Mouse (Mus musculus) lung, embryonic 14.5 days (tissue): ENCODE data around the gene Sfxn5. TPM values are rescaled to one million over a fixed set of nuclear protein-coding genes. Genes with fewer than 3 reads are reported as not detected.

Experiments
- ATAC-seq: fragments of 200-750 bp; cut with Nextera tagmentation; 2 replicates; pipeline ENCODE4 v1.8.0; 2017; ENCODE audit warnings: mild to moderate bottlenecking, moderate TSS enrichment, moderate library complexity; ENCODE audit not compliant: insufficient read depth
- DNase-seq: peaks from one replicate; pipeline ENCODE4 v3.0.0-alpha.2; 2015
- H3K27ac ChIP-seq: fragments of 300-500 bp; sonication (generic); 2 replicates; pipeline ENCODE4 v1.5.1; 2014; ENCODE audit warnings: low read depth, mild to moderate bottlenecking, moderate library complexity
- H3K27me3 ChIP-seq: fragments of 300-500 bp; sonication (generic); 2 replicates; pipeline ENCODE4 v1.6.1; 2014; ENCODE audit warnings: low read length, control low read depth; ENCODE audit not compliant: insufficient read depth
- H3K36me3 ChIP-seq: fragments of 300-500 bp; sonication (generic); 2 replicates; pipeline ENCODE4 v1.6.1; 2014; ENCODE audit warnings: control low read depth; ENCODE audit not compliant: insufficient read depth
- H3K4me1 ChIP-seq: fragments of 300-500 bp; sonication (generic); 2 replicates; pipeline ENCODE4 v1.6.1; 2014; ENCODE audit warnings: antibody characterized with exemption, control low read depth; ENCODE audit not compliant: insufficient read depth
- H3K4me2 ChIP-seq: fragments of 300-500 bp; sonication (generic); 2 replicates; pipeline ENCODE4 v1.6.1; 2014; ENCODE audit warnings: mild to moderate bottlenecking
- H3K4me3 ChIP-seq: fragments of 300-500 bp; sonication (generic); 2 replicates; pipeline ENCODE4 v1.5.1; 2014; ENCODE audit warnings: low read depth, low read length
- H3K9ac ChIP-seq: fragments of 300-500 bp; sonication (generic); 2 replicates; pipeline ENCODE4 v1.6.1; 2014
- H3K9me3 ChIP-seq: fragments of 300-500 bp; sonication (generic); 2 replicates; pipeline ENCODE4 v1.6.1; 2016; ENCODE audit warnings: low read depth, low read length, control low read depth
- CTCF ChIP-seq: IDR thresholded peaks from 2 replicates; pipeline ENCODE4 v1.5.1; 2016; ENCODE audit warnings: antibody characterized with exemption, low read depth
- WGBS: fragments of 180-500 bp; shearing (Covaris S2); extraction: QIAGEN DNeasy Blood & Tissue Kit; methylation state at CpG from one replicate; pipeline ENCODE4 v1.1.7; 2014; 5-methylcytosine and 5-hydroxymethylcytosine counted together
- polyA plus RNA-seq: library from polyadenylated mRNA; unstranded; fragments of >200 nt; fragmentation: Nextera tagmentation; extraction: Ambion mirVana; gene quantifications from 2 replicates; pipeline ENCODE4 v1.2.1, GENCODE M21; 2014

Gene Sfxn5
- polyA plus RNA-seq, 1 experiment from 2014 or later, result 8.3 TPM

DNA sequence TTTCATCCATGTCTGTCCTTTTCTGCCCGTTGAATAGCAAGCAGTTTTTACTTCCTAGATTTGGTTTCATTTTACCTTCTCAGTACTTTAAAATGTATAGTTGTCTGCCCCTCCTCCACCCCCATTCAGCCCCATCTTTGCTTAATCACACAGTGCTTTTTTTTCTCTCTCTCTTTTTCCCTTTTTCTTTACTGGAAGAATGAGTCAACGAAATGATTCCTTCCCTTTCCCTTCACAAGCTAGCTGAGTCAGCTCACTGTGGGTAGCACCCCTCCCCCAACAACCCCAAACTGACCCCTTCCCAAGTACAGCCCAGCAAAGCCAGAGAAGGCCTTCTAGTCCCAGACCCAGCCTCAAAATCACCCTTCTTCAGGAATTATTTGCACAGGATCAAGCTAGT lies 8.1 kb downstream of the Sfxn5 start:
- 22% methylated on average over 2 of the region's 2 CpGs for WGBS
- Histone ChIP-seq H3K9ac (no peak overlapping the region), H3K27me3 (no peaks in the 10 kb centered on the region), H3K4me2 (no peak overlapping the region), H3K4me3 (no peak overlapping the region), H3K9me3 (no peaks in the 10 kb centered on the region), H3K27ac (no peak overlapping the region), H3K36me3 (no peaks in the 10 kb centered on the region), H3K4me1 (no peaks in the 10 kb centered on the region)
- ATAC-seq (no peak), DNase-seq (no peak)
- no peak for TF ChIP-seq CTCF

GRCm38 (mm10) chr6:85320445-85320866 lies 12.8 kb downstream of the Sfxn5 start:
- Histone ChIP-seq H3K27ac (no peak overlapping the region), H3K4me3 (no peak overlapping the region), H3K9me3 (no peaks in the 10 kb centered on the region), H3K27me3 (no peaks in the 10 kb centered on the region), H3K36me3 (no peaks in the 10 kb centered on the region), H3K4me2 (no peak overlapping the region), H3K4me1 (no peaks in the 10 kb centered on the region), H3K9ac (no peak overlapping the region)
- TF ChIP-seq CTCF, result no peak
- DNase-seq (no peak), ATAC-seq (no peak)
- WGBS, result 78% methylated on average over 6 of the region's 6 CpGs

DNA sequence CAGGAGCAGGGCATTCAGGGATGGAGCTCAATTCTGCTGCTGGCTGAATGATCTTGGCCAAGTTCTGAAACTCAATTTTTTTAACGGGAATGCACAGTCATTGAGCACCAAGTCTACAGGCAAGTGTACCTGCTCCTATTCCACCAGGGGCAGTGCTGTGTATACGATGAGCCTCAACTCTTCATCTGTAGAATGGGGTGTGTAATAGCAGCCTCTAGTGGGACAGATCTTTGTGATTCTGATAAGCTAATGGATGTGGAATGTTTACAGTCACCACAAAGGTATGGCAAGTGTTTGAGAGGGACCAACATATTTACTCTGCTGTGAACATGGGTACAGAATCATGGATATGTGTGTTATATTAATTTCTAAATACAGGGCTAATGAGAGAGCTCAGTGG lies 17.0 kb downstream of the Sfxn5 start:
- DNase-seq (no peak), ATAC-seq (no peak)
- Histone ChIP-seq H3K36me3 (no peaks in the 10 kb centered on the region), H3K27ac (no peak overlapping the region), H3K4me3 (no peak overlapping the region), H3K4me1 (no peaks in the 10 kb centered on the region), H3K27me3 (no peaks in the 10 kb centered on the region), H3K4me2 (no peak overlapping the region), H3K9ac (no peak overlapping the region), H3K9me3 (no peaks in the 10 kb centered on the region)
- TF ChIP-seq CTCF, result no peak
- WGBS, result 85% methylated on average over 2 of the region's 2 CpGs

- no peak overlapping the region for H3K4me3 ChIP-seq
- H3K27ac ChIP-seq, result no peak overlapping the region
- ATAC-seq, result no peak
- no peak overlapping the region for H3K9ac ChIP-seq
- DNase-seq, result no peak
- no peaks in the 10 kb centered on the region for H3K27me3 ChIP-seq
- no peaks in the 10 kb centered on the region for H3K4me1 ChIP-seq
- 59% methylated on average over 9 of the region's 9 CpGs for WGBS
- no peaks in the 10 kb centered on the region for H3K36me3 ChIP-seq
- H3K9me3 ChIP-seq, result no peaks in the 10 kb centered on the region
- no peak overlapping the region for H3K4me2 ChIP-seq
- no peak for TF ChIP-seq CTCF
Observed at GRCm38 (mm10) chr6:85314064-85314798, 19.0 kb downstream of the Sfxn5 start.

DNA sequence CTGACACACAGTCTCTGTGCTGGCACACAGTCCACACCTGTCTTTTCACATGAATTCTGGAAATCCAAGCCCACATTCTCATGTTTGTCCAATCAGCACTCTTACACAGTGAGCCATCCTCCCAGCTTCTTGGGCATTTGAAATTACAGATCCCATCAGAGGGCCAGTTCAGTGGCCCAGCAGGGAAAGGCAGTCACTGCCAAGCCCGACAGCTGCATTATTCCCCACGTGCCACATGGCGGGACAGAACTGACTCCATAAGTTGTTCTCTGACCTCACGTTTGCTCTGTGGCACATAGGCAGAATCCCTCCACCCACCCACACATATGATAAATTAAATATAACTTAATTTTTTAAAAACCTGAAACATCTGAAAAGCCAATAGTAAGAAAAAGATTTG lies 25.3 kb downstream of the Sfxn5 start:
- no peak for TF ChIP-seq CTCF
- ATAC-seq (no peak), DNase-seq (no peak)
- WGBS, result 69% methylated on average over 4 of the region's 4 CpGs
- no peaks in the 10 kb centered on the region for H3K9me3 ChIP-seq
- H3K36me3 ChIP-seq, result no peaks in the 10 kb centered on the region
- no peak overlapping the region for H3K27ac ChIP-seq
- H3K9ac ChIP-seq, result no peak overlapping the region
- no peaks in the 10 kb centered on the region for H3K4me1 ChIP-seq
- H3K27me3 ChIP-seq, result no peaks in the 10 kb centered on the region
- no peak overlapping the region for H3K4me2 ChIP-seq
- H3K4me3 ChIP-seq, result no peak overlapping the region

DNA sequence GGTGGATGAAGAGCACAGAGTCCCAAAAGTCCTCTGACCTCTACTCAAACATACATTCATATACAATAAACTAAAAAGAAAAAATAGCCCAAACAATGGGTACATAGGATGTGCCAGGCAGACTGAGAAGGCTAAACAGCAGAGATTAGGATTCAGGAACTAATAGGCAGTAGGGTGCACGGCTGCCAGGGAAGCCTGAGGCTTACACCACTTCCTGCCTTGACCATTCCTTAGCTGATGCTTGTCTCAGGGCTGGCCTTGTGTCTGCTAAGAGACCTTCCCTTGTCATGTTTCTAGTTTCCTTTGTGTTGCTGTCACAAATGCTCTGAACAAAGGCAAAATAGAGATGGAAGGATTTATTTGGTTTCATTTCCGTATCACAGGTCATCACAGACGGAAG lies 26.8 kb downstream of the Sfxn5 start:
- Histone ChIP-seq H3K9ac (no peak overlapping the region), H3K27ac (no peak overlapping the region), H3K9me3 (no peaks in the 10 kb centered on the region), H3K36me3 (no peaks in the 10 kb centered on the region), H3K27me3 (no peaks in the 10 kb centered on the region), H3K4me1 (no peaks in the 10 kb centered on the region), H3K4me2 (no peak overlapping the region), H3K4me3 (no peak overlapping the region)
- no peak for TF ChIP-seq CTCF
- ATAC-seq, result no peak
- WGBS, result 88% methylated on average over 3 of the region's 3 CpGs
- no peak for DNase-seq

- TF ChIP-seq CTCF, result no peak
- ATAC-seq (no peak), DNase-seq (no peak)
- Histone ChIP-seq H3K9me3 (no peaks in the 10 kb centered on the region), H3K27ac (no peak overlapping the region), H3K4me3 (no peak overlapping the region), H3K36me3 (no peaks in the 10 kb centered on the region), H3K27me3 (no peaks in the 10 kb centered on the region), H3K4me1 (no peaks in the 10 kb centered on the region), H3K9ac (no peak overlapping the region), H3K4me2 (no peak overlapping the region)
Observed at GRCm38 (mm10) chr6:85305826-85306225, 27.4 kb downstream of the Sfxn5 start.
